Mouse (Mus musculus): Measurements from ENCODE around the gene Map3k1. TPM values are rescaled to one million over a fixed set of nuclear protein-coding genes. Genes with fewer than 3 reads are reported as not detected.

Map3k1 gene
- polyA plus RNA-seq, 1 experiment from 2014 or later = 16.1 TPM

- peaks cover 17% of the 10 kb centered on the region for H3K27me3 ChIP-seq (replicated peaks; ENCODE audit: low read depth, poor library complexity, severe bottlenecking)
- H3K36me3 ChIP-seq (replicated peaks) = no peaks in the 10 kb centered on the region
- H3K9me3 ChIP-seq = no peaks in the 10 kb centered on the region
- WGBS = under 1% methylated on average over 79 of the region's 79 CpGs
- H3K27ac ChIP-seq (replicated peaks) = peak overlapping the region; percentile 97
- peaks cover 56% of the 10 kb centered on the region for H3K4me1 ChIP-seq
- H3K4me3 ChIP-seq = peak overlapping the region; percentile 96
- no peak for DNase-seq (ENCODE audit: low spot score)
These were observed 1.0 kb downstream of the Map3k1 start for GRCm38 (mm10) chr13:111807596-111808386.

DNA sequence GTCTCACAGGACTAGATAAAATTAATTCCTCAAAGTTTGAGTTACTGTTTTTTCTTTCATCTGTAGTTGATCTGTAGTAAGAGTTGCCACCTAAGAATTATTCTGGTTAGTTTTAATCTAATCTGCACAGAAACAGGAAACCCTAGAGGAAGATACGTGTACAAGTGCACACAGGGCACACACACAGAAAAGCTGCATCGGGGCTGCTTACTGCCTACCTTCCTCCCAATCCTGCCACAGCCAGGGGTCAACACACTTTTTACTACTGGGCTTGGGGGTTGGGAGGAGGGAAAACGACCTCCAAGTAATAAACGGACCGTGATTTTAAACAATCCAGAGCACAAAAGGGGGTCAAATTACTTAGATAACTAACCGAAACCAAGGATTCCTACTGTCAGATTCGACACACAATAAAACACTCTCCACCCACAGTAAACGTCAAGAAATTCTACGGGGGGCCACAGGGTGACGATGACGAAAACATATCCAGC, 1.6 kb downstream of the Map3k1 start:
- WGBS = under 1% methylated on average over 11 of the region's 11 CpGs
- DNase-seq (ENCODE audit: low spot score) = peak; percentile 45
- peak overlapping the region; percentile 96 for H3K4me3 ChIP-seq
- no peaks in the 10 kb centered on the region for H3K9me3 ChIP-seq
- peak overlapping the region; percentile 51; the same call in 1 of the 2 replicates for H3K27ac ChIP-seq (replicated peaks)
- H3K27me3 ChIP-seq (replicated peaks; ENCODE audit: low read depth, poor library complexity, severe bottlenecking) = peaks cover 17% of the 10 kb centered on the region
- H3K4me1 ChIP-seq = peaks cover 63% of the 10 kb centered on the region
- H3K36me3 ChIP-seq (replicated peaks) = no peaks in the 10 kb centered on the region

GRCm38 (mm10) chr13:111805738-111806722, 2.8 kb downstream of the Map3k1 start:
- Histone ChIP-seq H3K4me3 (no peak overlapping the region), H3K4me1 (peaks cover 74% of the 10 kb centered on the region), H3K27me3 (replicated peaks; ENCODE audit: low read depth, poor library complexity, severe bottlenecking) (peaks cover 13% of the 10 kb centered on the region), H3K9me3 (no peaks in the 10 kb centered on the region), H3K27ac (replicated peaks) (no peak overlapping the region), H3K36me3 (replicated peaks) (no peaks in the 10 kb centered on the region)
- 63% methylated on average over 15 of the region's 15 CpGs for WGBS
- no peak for DNase-seq (ENCODE audit: low spot score)

GRCm38 (mm10) chr13:111804951-111805673, 3.7 kb downstream of the Map3k1 start:
- WGBS = 60% methylated on average over 10 of the region's 10 CpGs
- H3K4me1 ChIP-seq = peaks cover 80% of the 10 kb centered on the region

GRCm38 (mm10) chr13:111804189-111804588, 4.6 kb downstream of the Map3k1 start:
- peaks cover 75% of the 10 kb centered on the region for H3K4me1 ChIP-seq
- H3K4me3 ChIP-seq = no peak overlapping the region

More at GRCm38 (mm10) chr13:111804951-111805673, 3.7 kb downstream of the Map3k1 start:
- Histone ChIP-seq H3K36me3 (replicated peaks) (no peaks in the 10 kb centered on the region), H3K27ac (replicated peaks) (no peak overlapping the region), H3K4me3 (no peak overlapping the region), H3K9me3 (no peaks in the 10 kb centered on the region), H3K27me3 (replicated peaks; ENCODE audit: low read depth, poor library complexity, severe bottlenecking) (peaks cover 3% of the 10 kb centered on the region; the same call in 1 of the 2 replicates)
- no peak for DNase-seq (ENCODE audit: low spot score)

GRCm38 (mm10) chr13:111803506-111803905, 5.3 kb downstream of the Map3k1 start:
- DNase-seq (ENCODE audit: low spot score) = no peak

More at GRCm38 (mm10) chr13:111804189-111804588, 4.6 kb downstream of the Map3k1 start:
- Histone ChIP-seq H3K27me3 (replicated peaks; ENCODE audit: low read depth, poor library complexity, severe bottlenecking) (no peaks in the 10 kb centered on the region), H3K27ac (replicated peaks) (no peak overlapping the region), H3K9me3 (no peaks in the 10 kb centered on the region), H3K36me3 (replicated peaks) (no peaks in the 10 kb centered on the region)
- 77% methylated on average over 8 of the region's 8 CpGs for WGBS
- DNase-seq (ENCODE audit: low spot score) = no peak

GRCm38 (mm10) chr13:111802900-111803299, 5.9 kb downstream of the Map3k1 start:
- 90% methylated on average over 11 of the region's 11 CpGs for WGBS
- H3K27ac ChIP-seq (replicated peaks) = no peak overlapping the region
- peaks cover 85% of the 10 kb centered on the region for H3K4me1 ChIP-seq

More at GRCm38 (mm10) chr13:111803506-111803905, 5.3 kb downstream of the Map3k1 start:
- Histone ChIP-seq H3K9me3 (no peaks in the 10 kb centered on the region), H3K27me3 (replicated peaks; ENCODE audit: low read depth, poor library complexity, severe bottlenecking) (no peaks in the 10 kb centered on the region), H3K36me3 (replicated peaks) (no peaks in the 10 kb centered on the region), H3K4me1 (peaks cover 79% of the 10 kb centered on the region), H3K27ac (replicated peaks) (no peak overlapping the region), H3K4me3 (no peak overlapping the region)
- 58% methylated on average over 6 of the region's 6 CpGs for WGBS

DNA sequence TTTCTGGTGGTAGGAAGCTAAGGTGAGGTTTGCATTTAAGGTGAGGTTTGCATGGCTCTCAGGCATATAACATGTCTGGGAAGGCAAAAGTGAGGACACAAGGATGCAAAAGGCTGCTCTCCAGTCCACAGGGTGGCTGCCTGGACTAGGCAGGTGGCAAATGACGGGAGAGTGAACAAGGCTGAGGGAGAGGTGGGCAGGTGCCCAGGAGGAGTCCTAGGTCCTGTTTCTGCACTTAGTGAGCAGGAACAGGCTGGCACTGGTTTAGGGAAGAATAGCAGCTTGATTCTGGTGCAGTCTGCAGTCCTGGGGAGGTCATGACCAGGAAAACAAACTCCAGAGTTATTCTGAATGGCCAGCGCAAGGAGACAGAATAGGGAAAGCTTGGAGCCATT, 6.5 kb downstream of the Map3k1 start:
- H3K9me3 ChIP-seq = no peaks in the 10 kb centered on the region
- no peaks in the 10 kb centered on the region for H3K27me3 ChIP-seq (replicated peaks; ENCODE audit: low read depth, poor library complexity, severe bottlenecking)
- H3K4me1 ChIP-seq = peaks cover 87% of the 10 kb centered on the region
- DNase-seq (ENCODE audit: low spot score) = no peak
- no peak overlapping the region for H3K4me3 ChIP-seq
- no peak overlapping the region for H3K27ac ChIP-seq (replicated peaks)
- H3K36me3 ChIP-seq (replicated peaks) = no peaks in the 10 kb centered on the region
- 74% methylated on average over 2 of the region's 2 CpGs for whole genome bisulfite sequencing

More at GRCm38 (mm10) chr13:111802900-111803299, 5.9 kb downstream of the Map3k1 start:
- Histone ChIP-seq H3K27me3 (replicated peaks; ENCODE audit: low read depth, poor library complexity, severe bottlenecking) (no peaks in the 10 kb centered on the region), H3K36me3 (replicated peaks) (no peaks in the 10 kb centered on the region), H3K4me3 (no peak overlapping the region), H3K9me3 (no peaks in the 10 kb centered on the region)
- no peak for DNase-seq (ENCODE audit: low spot score)

- WGBS = 72% methylated on average over 10 of the region's 10 CpGs
- H3K9me3 ChIP-seq = no peaks in the 10 kb centered on the region
- H3K27me3 ChIP-seq (replicated peaks; ENCODE audit: low read depth, poor library complexity, severe bottlenecking) = no peaks in the 10 kb centered on the region
- peak overlapping the region; percentile 30; the same call in 1 of the 2 replicates for H3K27ac ChIP-seq (replicated peaks)
- no peak for DNase-seq (ENCODE audit: low spot score)
- H3K36me3 ChIP-seq (replicated peaks) = no peaks in the 10 kb centered on the region
- H3K4me3 ChIP-seq = no peak overlapping the region
- H3K4me1 ChIP-seq = peaks cover 87% of the 10 kb centered on the region
These were observed 7.0 kb downstream of the Map3k1 start for GRCm38 (mm10) chr13:111801662-111802270.

GRCm38 (mm10) chr13:111800866-111801265, 7.9 kb downstream of the Map3k1 start:
- no peaks in the 10 kb centered on the region for H3K36me3 ChIP-seq (replicated peaks)
- no peak overlapping the region for H3K27ac ChIP-seq (replicated peaks)
- 41% methylated on average over 4 of the region's 4 CpGs for WGBS
- H3K4me1 ChIP-seq = peaks cover 88% of the 10 kb centered on the region
- DNase-seq (ENCODE audit: low spot score) = peak; percentile 49
- no peaks in the 10 kb centered on the region for H3K27me3 ChIP-seq (replicated peaks; ENCODE audit: low read depth, poor library complexity, severe bottlenecking)
- no peaks in the 10 kb centered on the region for H3K9me3 ChIP-seq
- H3K4me3 ChIP-seq = no peak overlapping the region

DNA sequence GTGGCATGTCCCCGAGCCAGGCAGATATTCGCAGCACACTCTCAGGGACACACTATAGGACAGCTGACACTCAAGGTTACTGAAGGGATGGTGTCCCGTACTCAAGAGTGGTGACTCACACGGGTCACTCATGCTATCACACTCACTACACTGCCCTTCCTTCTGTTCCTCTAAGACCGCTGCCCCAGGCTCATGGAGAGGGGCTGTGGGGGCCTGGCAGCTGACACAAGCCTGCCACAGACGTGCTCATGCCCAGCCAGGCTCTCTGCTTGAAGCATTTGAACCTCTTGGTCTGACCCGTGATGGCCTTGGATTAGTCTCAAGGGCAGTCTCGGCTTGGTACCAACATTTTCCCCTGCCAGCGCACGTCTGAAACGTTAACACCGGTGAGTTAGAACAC, 10.7 kb downstream of the Map3k1 start:
- H3K27ac ChIP-seq (replicated peaks) = peak overlapping the region; percentile 30; the same call in 1 of the 2 replicates
- WGBS = 72% methylated on average over 12 of the region's 12 CpGs

More for the DNA sequence above, 10.7 kb downstream of the Map3k1 start:
- Histone ChIP-seq H3K9me3 (no peaks in the 10 kb centered on the region), H3K36me3 (replicated peaks) (no peaks in the 10 kb centered on the region), H3K27me3 (replicated peaks; ENCODE audit: low read depth, poor library complexity, severe bottlenecking) (no peaks in the 10 kb centered on the region), H3K4me1 (peaks cover 80% of the 10 kb centered on the region), H3K4me3 (no peak overlapping the region)
- DNase-seq (ENCODE audit: low spot score) = no peak
